Mouse (Mus musculus): ENCODE data around the gene Pbsn.

DNA sequence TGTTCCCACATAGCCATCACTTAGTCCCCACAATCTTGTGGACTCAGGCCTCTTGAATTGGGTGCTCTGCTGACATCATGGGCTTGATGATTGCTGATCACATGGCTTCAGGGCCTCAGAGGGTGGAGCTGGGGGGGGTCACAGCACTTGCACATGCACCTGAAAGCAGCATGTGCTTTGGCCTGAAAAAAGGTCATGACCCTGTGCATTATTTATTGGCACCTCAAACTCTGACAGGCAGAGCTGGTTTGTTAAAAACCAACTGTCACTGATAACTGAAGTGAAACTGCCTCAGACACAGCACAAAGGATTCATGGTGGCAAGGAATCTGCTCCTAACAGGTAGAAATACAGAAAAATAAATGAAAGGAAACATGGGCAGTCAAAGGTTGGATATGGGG is 55.6 kb downstream of the Pbsn start:
- TF ChIP-seq CTCF (IDR thresholded peaks at IDR 0.05; ENCODE audit: borderline replicate concordance, control insufficient read depth, extremely low read depth, insufficient read depth, low read length, poor library complexity) (no peak), POLR2A (IDR thresholded peaks at IDR 0.05; ENCODE audit: control insufficient read depth, extremely low read depth, insufficient read depth, low read length, poor library complexity) (no peak)
